Mouse (Mus musculus) E14TG2a.4 (cell line): ENCODE measurements around the gene Dlg4.

Experiments
- CTCF ChIP-seq: conservative IDR thresholded peaks from 2 replicates; pipeline ENCODE4 v1.5.1; 2014; ENCODE audit warnings: low read length
- NANOG ChIP-seq: IDR thresholded peaks from 2 replicates; pipeline ENCODE4 v1.6.1; 2014; ENCODE audit warnings: borderline replicate concordance, low read length, mixed read lengths
- POU5F1 ChIP-seq: IDR thresholded peaks from 2 replicates; pipeline ENCODE4 v1.6.1; 2014; ENCODE audit warnings: low read length, borderline replicate concordance

DNA sequence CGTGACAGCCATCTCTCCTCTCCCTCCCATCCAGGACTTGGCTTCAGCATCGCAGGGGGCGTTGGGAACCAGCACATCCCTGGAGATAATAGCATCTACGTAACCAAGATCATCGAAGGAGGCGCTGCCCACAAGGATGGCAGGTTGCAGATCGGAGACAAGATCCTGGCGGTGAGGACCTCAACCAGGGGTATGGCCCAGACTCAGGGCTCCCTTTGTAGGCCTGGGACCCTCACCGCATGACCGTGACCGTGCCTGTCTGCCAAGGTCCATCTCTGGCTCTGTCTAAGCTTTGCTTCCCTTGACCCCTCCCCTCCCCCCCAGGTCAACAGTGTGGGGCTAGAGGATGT, 14.6 kb downstream of the Dlg4 start:
- TF ChIP-seq POU5F1 (no peak), CTCF (no peak), NANOG (no peak)
